Mouse (Mus musculus) limb, embryonic 15.5 days (tissue): ENCODE measurements around the gene Prickle2. TPM values are rescaled to one million over a fixed set of nuclear protein-coding genes. Genes with fewer than 3 reads are reported as not detected.

Experiments
- polyA plus RNA-seq: library from polyadenylated mRNA; unstranded; fragments of >200 nt; fragmentation: Nextera tagmentation; extraction: Ambion mirVana; gene quantifications from 2 replicates; pipeline ENCODE4 v1.2.1, GENCODE M21; 2015

Prickle2 gene
- polyA plus RNA-seq, 1 experiment from 2014 or later: 5.8 TPM

Other genes starting within 250 kb of the Prickle2 start
- gene A730049H05Rik, start 110.3 kb upstream of the Prickle2 start, polyA plus RNA-seq: 0.23 and 0.63 TPM in 2 replicates
- gene Gm15737, start 163.2 kb upstream of the Prickle2 start, polyA plus RNA-seq: 0.05 and 0.10 TPM in 2 replicates
- gene Adamts9, start 237.3 kb upstream of the Prickle2 start, polyA plus RNA-seq: 4.9 and 6.9 TPM in 2 replicates